8 mouse cellular contexts compared by ENCODE assay signal in genomic region chr10:4709915-4710314, GRCm38 (mm10).
DNase-seq lines count a peak whose midpoint lies in the region; ATAC-seq and TF ChIP-seq lines count a peak whose summit lies in the region.

No protein-coding gene starts in this region.

- 3% methylated on average over 15 of the region's 15 CpGs for WGBS in forebrain, postnatal 0 days
- WGBS in intestine, embryonic 14.5 days = 2% methylated on average over 15 of the region's 15 CpGs
- WGBS in limb, embryonic 10.5 days = 6% methylated on average over 15 of the region's 15 CpGs
- 3% methylated on average over 15 of the region's 15 CpGs for WGBS in midbrain, embryonic 15.5 days
- WGBS in stomach, embryonic 16.5 days = 1% methylated on average over 15 of the region's 15 CpGs

- H3K27me3 ChIP-seq in forebrain, postnatal 0 days (ENCODE audit: insufficient read depth, low read length) = peaks cover 19% of the 10 kb centered on the region; the same call in 1 of the 2 replicates
- peaks cover 52% of the 10 kb centered on the region for H3K27me3 ChIP-seq in intestine, embryonic 14.5 days (replicated peaks; ENCODE audit: control insufficient read depth, insufficient read depth, low read length)
- peaks cover 61% of the 10 kb centered on the region for H3K27me3 ChIP-seq in limb, embryonic 10.5 days (ENCODE audit: low read depth, poor library complexity, severe bottlenecking)
- H3K27me3 ChIP-seq in midbrain, embryonic 15.5 days (replicated peaks) = peaks cover 33% of the 10 kb centered on the region
- H3K27me3 ChIP-seq in stomach, embryonic 16.5 days (ENCODE audit: control insufficient read depth, insufficient read depth, low read length) = peaks cover 32% of the 10 kb centered on the region

- TF ChIP-seq CTCF in forebrain, postnatal 0 days (IDR thresholded peaks at IDR 0.05; ENCODE audit: low read depth) = no peak

- peak overlapping the region; percentile 35 for H3K4me3 ChIP-seq in forebrain, postnatal 0 days (ENCODE audit: low read depth, low read length)
- H3K4me3 ChIP-seq in intestine, embryonic 14.5 days (ENCODE audit: low read depth, low read length) = peak overlapping the region; percentile 30
- peak overlapping the region; percentile 40 for H3K4me3 ChIP-seq in limb, embryonic 10.5 days
- H3K4me3 ChIP-seq in midbrain, embryonic 15.5 days = peak overlapping the region; percentile 34
- peak overlapping the region; percentile 33 for H3K4me3 ChIP-seq in stomach, embryonic 16.5 days (replicated peaks; ENCODE audit: low read length)

- H3K36me3 ChIP-seq in forebrain, postnatal 0 days (ENCODE audit: insufficient read depth) = no peaks in the 10 kb centered on the region
- H3K36me3 ChIP-seq in intestine, embryonic 14.5 days (ENCODE audit: control insufficient read depth, insufficient read depth, low read length) = no peaks in the 10 kb centered on the region
- no peaks in the 10 kb centered on the region for H3K36me3 ChIP-seq in limb, embryonic 10.5 days
- H3K36me3 ChIP-seq in midbrain, embryonic 15.5 days (replicated peaks) = no peaks in the 10 kb centered on the region
- H3K36me3 ChIP-seq in stomach, embryonic 16.5 days (ENCODE audit: control insufficient read depth, insufficient read depth, low read length) = no peaks in the 10 kb centered on the region

- H3K27ac ChIP-seq in forebrain, postnatal 0 days (ENCODE audit: low read depth, low read length) = no peak overlapping the region
- H3K27ac ChIP-seq in intestine, embryonic 14.5 days (ENCODE audit: low read depth) = no peak overlapping the region
- no peak overlapping the region for H3K27ac ChIP-seq in limb, embryonic 10.5 days
- no peak overlapping the region for H3K27ac ChIP-seq in midbrain, embryonic 15.5 days
- no peak overlapping the region for H3K27ac ChIP-seq in stomach, embryonic 16.5 days (ENCODE audit: low read length)

- peak; percentile 10 for DNase-seq in ES-CJ7 (ENCODE audit: low read depth, low spot score)
- peak; percentile 52 for DNase-seq in brain, adult 2 months (ENCODE audit: low read depth, low spot score)
- DNase-seq in forebrain, postnatal 0 days = peak; percentile 55
- DNase-seq in intestine, embryonic 14.5 days (ENCODE audit: low spot score) = peak; percentile 59
- peak; percentile 50 for DNase-seq in limb, embryonic 10.5 days (ENCODE audit: low spot score)
- no peak for DNase-seq in spleen, postnatal 36 days (ENCODE audit: low spot score in 2 of 2)

- no peaks in the 10 kb centered on the region for H3K9me3 ChIP-seq in forebrain, postnatal 0 days (ENCODE audit: low read length)
- H3K9me3 ChIP-seq in intestine, embryonic 14.5 days (ENCODE audit: control insufficient read depth, low read length) = no peaks in the 10 kb centered on the region
- no peaks in the 10 kb centered on the region for H3K9me3 ChIP-seq in limb, embryonic 10.5 days (replicated peaks)
- H3K9me3 ChIP-seq in midbrain, embryonic 15.5 days = no peaks in the 10 kb centered on the region
- H3K9me3 ChIP-seq in stomach, embryonic 16.5 days (replicated peaks; ENCODE audit: control insufficient read depth, low read length) = no peaks in the 10 kb centered on the region

- no peak overlapping the region for H3K9ac ChIP-seq in forebrain, postnatal 0 days
- H3K9ac ChIP-seq in intestine, embryonic 14.5 days (ENCODE audit: low read length) = no peak overlapping the region
- H3K9ac ChIP-seq in midbrain, embryonic 15.5 days = peak overlapping the region; percentile 45; the same call in 1 of the 2 replicates
- 0 out of 2 replicates have a peak overlapping the region, but pooled peaks have one; percentile 27 for H3K9ac ChIP-seq in stomach, embryonic 16.5 days (ENCODE audit: low read length)

- H3K4me2 ChIP-seq in forebrain, postnatal 0 days (ENCODE audit: low read depth) = peak overlapping the region; percentile 55
- H3K4me2 ChIP-seq in intestine, embryonic 14.5 days (ENCODE audit: low read length) = peak overlapping the region; percentile 58
- H3K4me2 ChIP-seq in midbrain, embryonic 15.5 days = peak overlapping the region; percentile 60
- H3K4me2 ChIP-seq in stomach, embryonic 16.5 days (ENCODE audit: low read depth, low read length) = peak overlapping the region; percentile 59

- peaks cover 8% of the 10 kb centered on the region; the same call in 1 of the 2 replicates for H3K4me1 ChIP-seq in forebrain, postnatal 0 days (ENCODE audit: insufficient read depth)
- peaks cover 6% of the 10 kb centered on the region; the same call in 1 of the 2 replicates for H3K4me1 ChIP-seq in intestine, embryonic 14.5 days (replicated peaks; ENCODE audit: control insufficient read depth, insufficient read depth, low read length)
- peaks cover 32% of the 10 kb centered on the region for H3K4me1 ChIP-seq in limb, embryonic 10.5 days
- H3K4me1 ChIP-seq in midbrain, embryonic 15.5 days = peaks cover 18% of the 10 kb centered on the region; the same call in 1 of the 2 replicates
- peaks cover 3% of the 10 kb centered on the region; the same call in 1 of the 2 replicates for H3K4me1 ChIP-seq in stomach, embryonic 16.5 days (ENCODE audit: control insufficient read depth, insufficient read depth, low read length)

- peak; percentile 70 for ATAC-seq in forebrain, postnatal 0 days
- ATAC-seq in intestine, embryonic 14.5 days (replicated peaks; ENCODE audit: low FRiP score, low TSS enrichment, low read depth) = no peak
- ATAC-seq in midbrain, embryonic 15.5 days (replicated peaks) = peak; percentile 53; the same call in 1 of the 2 replicates
- no peak for ATAC-seq in stomach, embryonic 16.5 days (ENCODE audit: insufficient read depth, low FRiP score)

Comparison
In these comparisons a context has a peak if more than half of its experiments do, and no peak if none do; other contexts are left out.
1. DNase-seq: peak in ES-CJ7 (single experiment), brain, adult 2 months (single experiment), forebrain, postnatal 0 days (single experiment), intestine, embryonic 14.5 days (single experiment) and limb, embryonic 10.5 days (single experiment); none in spleen, postnatal 36 days (0 of 2).
2. ATAC-seq: peak in forebrain, postnatal 0 days (single experiment) and midbrain, embryonic 15.5 days (single experiment); none in intestine, embryonic 14.5 days (single experiment) and stomach, embryonic 16.5 days (single experiment).
3. H3K9ac ChIP-seq: peak in midbrain, embryonic 15.5 days (single experiment) and stomach, embryonic 16.5 days (single experiment); none in forebrain, postnatal 0 days (single experiment) and intestine, embryonic 14.5 days (single experiment).
4. Peak in every context shown above with its lines, with median percentiles within 50 percentile points of each other: H3K4me2 ChIP-seq and H3K4me3 ChIP-seq.